Mouse (Mus musculus) frontal cortex, postnatal 25 days (tissue): ENCODE data around the gene Olfr812.
"Not testable (repeated sequence)": the region's sequence is repeated elsewhere in the genome, so short reads cannot be mapped to it uniquely, and the experiment has no call there.

Experiments used
- DNase-seq, 2 experiments: peaks; one replicate each; pipeline ENCODE4 v3.0.0; 2022; ENCODE audit warnings: low spot score in 2 of 2

Olfr812 gene

DNA sequence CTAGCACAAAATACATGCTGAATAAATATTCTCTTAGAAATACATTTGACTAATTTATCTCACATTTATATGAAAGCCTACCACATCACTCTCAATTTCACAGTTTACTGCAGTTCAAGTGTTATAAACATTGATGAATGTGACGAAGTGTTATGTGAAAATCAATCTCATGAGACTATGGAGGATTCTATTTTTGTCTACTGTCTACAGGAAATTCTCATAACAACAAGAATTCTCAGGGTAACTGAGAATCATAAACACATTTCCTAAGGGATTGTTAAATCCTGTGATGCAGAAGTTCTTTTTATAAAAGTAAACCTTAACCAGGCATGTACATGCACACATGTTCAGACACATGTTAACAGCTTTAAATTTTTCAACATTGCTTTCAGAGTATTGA lies at the start of gene Olfr812:
Gene Olfr812, minus strand, starts transcription at position 101 of the 400 bp plus-strand sequence.
- no peak for DNase-seq

GRCm38 (mm10) chr10:129885934-129886333 lies 40.0 kb upstream of the Olfr812 start:
- DNase-seq = no peak

DNA sequence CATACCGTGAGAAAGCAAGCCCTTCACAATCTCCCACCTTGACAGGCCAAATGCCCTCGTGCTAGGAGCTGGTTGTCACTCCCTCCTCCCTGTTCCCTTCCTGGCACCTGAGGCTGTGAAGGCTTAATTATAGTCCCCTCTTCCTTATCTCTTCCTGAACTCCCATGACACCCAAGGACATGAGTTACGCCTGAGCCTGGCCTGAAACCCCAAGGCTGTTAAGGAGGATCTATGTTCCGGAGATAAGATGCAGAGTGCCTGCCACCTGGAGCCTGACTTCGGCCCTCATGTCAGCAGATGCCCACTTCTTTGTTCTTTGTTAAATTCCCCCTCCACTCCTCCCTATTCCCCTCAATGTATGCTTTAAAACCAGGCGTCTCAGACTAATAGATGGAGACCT lies 39.6 kb upstream of the Olfr812 start:
- not testable (repeated sequence) for DNase-seq

DNA sequence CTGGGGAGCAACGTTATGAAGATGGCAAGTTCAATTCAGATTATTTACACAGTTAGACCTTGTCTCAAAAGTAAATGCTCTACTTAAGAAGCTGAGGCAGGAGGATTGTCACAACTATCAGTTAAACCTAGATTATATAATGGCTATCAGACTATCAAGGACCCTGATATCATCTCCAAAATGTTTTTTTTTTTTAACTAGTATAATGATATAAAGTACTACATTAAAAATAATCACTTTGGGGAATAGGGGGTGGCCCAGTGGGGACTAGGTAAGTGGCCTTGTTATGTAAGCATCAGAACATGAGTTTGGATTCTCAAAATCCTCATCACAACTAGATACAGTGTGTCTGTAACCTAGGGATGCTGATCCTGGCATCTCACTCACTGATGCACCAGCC lies 33.9 kb upstream of the Olfr812 start, which contains the start of gene Olfr814:
Gene Olfr814, minus strand, starts transcription at position 101 of the 400 bp plus-strand sequence.
- not testable (repeated sequence) for DNase-seq

GRCm38 (mm10) chr10:129855067-129855466 lies 9.2 kb upstream of the Olfr812 start, which contains the start of gene Olfr813:
TSS of gene Olfr813 (plus strand) at chr10:129855367.
- DNase-seq = no peak

- DNase-seq = no peak
These were observed 1.4 kb upstream of the Olfr812 start for GRCm38 (mm10) chr10:129847343-129847742.

DNA sequence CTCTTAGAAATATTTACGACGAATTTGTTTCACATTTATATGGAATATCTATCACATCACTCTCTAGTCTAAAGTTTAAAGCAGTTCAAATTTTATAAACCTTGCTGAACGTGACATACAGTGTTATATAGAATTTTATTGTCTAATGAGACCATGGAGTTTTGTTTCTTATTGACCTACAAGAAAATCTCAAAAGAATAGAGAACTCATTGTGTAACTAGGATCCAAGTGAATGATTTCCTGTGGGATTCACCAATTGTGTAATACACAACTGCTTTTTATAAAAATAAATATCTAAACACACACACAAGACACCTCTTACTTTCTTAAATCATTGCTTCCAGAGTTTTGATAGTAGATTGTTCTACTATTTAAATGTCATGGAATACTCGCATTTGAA lies 41.6 kb downstream of the Olfr812 start, which contains the start of gene Olfr811:
Gene Olfr811, minus strand, starts transcription at position 101 of the 400 bp plus-strand sequence.
- no peak for DNase-seq

DNA sequence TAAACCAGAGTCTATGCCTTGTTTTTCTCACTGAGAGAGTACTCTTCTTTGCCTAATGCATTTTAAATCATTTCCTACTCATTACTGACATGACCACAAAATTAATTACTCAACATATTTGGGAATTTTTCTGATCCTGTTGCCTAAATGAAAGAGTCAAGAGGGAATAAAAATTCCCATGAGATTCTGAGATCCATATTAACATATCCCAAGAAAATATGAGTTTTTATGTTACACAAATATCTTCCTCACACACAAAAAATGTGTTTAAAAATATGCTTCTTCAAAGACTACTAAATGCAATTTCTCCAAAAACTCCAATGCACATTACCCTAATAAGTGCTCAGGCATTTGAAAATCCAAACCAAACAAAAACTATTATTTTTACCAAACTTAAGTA lies 51.1 kb downstream of the Olfr812 start, which contains the start of gene Olfr810:
Gene Olfr810, minus strand, starts transcription at position 101 of the 400 bp plus-strand sequence.
- DNase-seq = no peak
